Mouse (Mus musculus) G1E (cell line): ENCODE results near the gene Nudt2. TPM values are rescaled to one million over a fixed set of nuclear protein-coding genes. Genes with fewer than 3 reads are reported as not detected.

Experiments
- ATAC-seq: 2 replicates; pipeline ENCODE4 v1.8.0; 2016; ENCODE audit warnings: mild to moderate bottlenecking; ENCODE audit not compliant: insufficient number of reproducible peaks, poor library complexity, low FRiP score, severe bottlenecking; ENCODE audit errors: extremely low read depth
- DNase-seq: peaks from one replicate; pipeline ENCODE4 v3.0.0; 2012; ENCODE audit warnings: low spot score
- H3K27me3 ChIP-seq: 2 replicates; pipeline ENCODE4 v1.6.1; 2012; ENCODE audit warnings: mild to moderate bottlenecking, low read length, inconsistent platforms; ENCODE audit not compliant: insufficient read depth
- H3K36me3 ChIP-seq: replicated peaks from 2 replicates; pipeline ENCODE3; 2012; ENCODE audit warnings: mild to moderate bottlenecking, inconsistent platforms
- H3K4me1 ChIP-seq: 2 replicates; pipeline ENCODE4 v1.6.1; 2012; ENCODE audit warnings: low read depth, low read length, inconsistent platforms, mixed read lengths; ENCODE audit not compliant: insufficient read depth
- H3K4me3 ChIP-seq: 2 replicates; pipeline ENCODE4 v1.5.1; 2012; ENCODE audit warnings: low read depth, mild to moderate bottlenecking, inconsistent platforms, low read length, moderate library complexity, mixed read lengths
- H3K9me3 ChIP-seq: replicated peaks from 2 replicates; pipeline ENCODE4 v1.6.1; 2012; ENCODE audit warnings: inconsistent platforms
- CTCF ChIP-seq: IDR thresholded peaks from 2 replicates; pipeline ENCODE4 v1.5.1; 2012; ENCODE audit warnings: low read depth, low read length, inconsistent platforms, mixed read lengths
- GATA1 ChIP-seq: IDR thresholded peaks from 2 replicates; pipeline ENCODE4 v1.6.1; 2012; ENCODE audit warnings: borderline replicate concordance, low read length, inconsistent platforms, mixed read lengths
- GATA2 ChIP-seq: IDR thresholded peaks from 2 replicates; pipeline ENCODE4 v1.6.1; 2012; ENCODE audit warnings: low read depth, low read length, inconsistent platforms, borderline replicate concordance
- POLR2AphosphoS5 ChIP-seq: IDR thresholded peaks from 2 replicates; pipeline ENCODE4 v1.6.1; 2012; ENCODE audit warnings: low read depth, low read length, inconsistent platforms; ENCODE audit not compliant: insufficient replicate concordance
- TAL1 ChIP-seq: conservative IDR thresholded peaks from 2 replicates; pipeline ENCODE4 v1.6.1; 2012; ENCODE audit warnings: low read depth, low read length, inconsistent platforms, mixed read lengths
- polyA plus RNA-seq: library from polyadenylated mRNA; stranded (reverse); fragments of >175 nt; gene quantifications from 2 replicates; pipeline ENCODE4 v1.2.3, GENCODE M21; 2012
- total RNA-seq, 2 experiments: library from RNA; stranded (forward) in 1 of 2; stranded (reverse) in 1 of 2; fragments of 200-1000 nt in 1 of 2; fragments of >200 nt in 1 of 2; fragmentation: Nextera tagmentation in 1 of 2; gene quantifications; 2 replicates each; pipeline ENCODE4 v1.2.3; 2014 to 2017

Gene Nudt2
- total and polyA plus RNA-seq, 3 experiments, result 12.4 to 62.3 (median 22.5) TPM

DNA sequence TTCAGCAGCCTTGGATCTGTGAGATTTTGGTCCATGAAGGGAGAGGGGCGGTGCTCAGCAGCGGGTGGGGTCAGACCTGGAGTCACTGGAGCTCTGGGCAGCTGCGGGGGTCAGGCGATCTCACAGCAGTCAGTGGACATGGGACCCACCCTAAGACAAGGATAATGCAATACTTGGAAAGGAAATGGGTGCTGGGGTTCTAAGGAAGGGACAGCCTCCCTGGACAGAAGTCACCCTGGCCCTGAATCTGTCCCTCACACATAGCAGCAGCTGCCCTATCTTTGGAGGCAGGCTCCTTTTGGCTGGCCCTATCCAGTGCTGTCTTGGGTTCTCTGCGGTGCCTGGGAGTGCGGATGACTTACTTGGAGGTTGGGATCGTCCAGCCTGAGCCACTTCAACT, 58.9 kb downstream of the Nudt2 start:
- DNase-seq (no peak), ATAC-seq (no peak)
- H3K4me3 ChIP-seq, result no peak overlapping the region
- H3K36me3 ChIP-seq, result no peaks in the 10 kb centered on the region
- H3K27me3 ChIP-seq, result peaks cover 35% of the 10 kb centered on the region
- no peaks in the 10 kb centered on the region for H3K4me1 ChIP-seq
- TF ChIP-seq TAL1, result no peak
- TF ChIP-seq GATA1, result no peak
- TF ChIP-seq CTCF, result no peak
- no peak for TF ChIP-seq GATA2
- no peak for TF ChIP-seq POLR2AphosphoS5
- no peaks in the 10 kb centered on the region for H3K9me3 ChIP-seq

- Histone ChIP-seq H3K9me3 (no peaks in the 10 kb centered on the region), H3K27me3 (peaks cover 35% of the 10 kb centered on the region), H3K36me3 (no peaks in the 10 kb centered on the region), H3K4me3 (no peak overlapping the region), H3K4me1 (no peaks in the 10 kb centered on the region)
- no peak for TF ChIP-seq CTCF
- no peak for TF ChIP-seq GATA1
- no peak for TF ChIP-seq GATA2
- no peak for TF ChIP-seq TAL1
- no peak for TF ChIP-seq POLR2AphosphoS5
- DNase-seq (no peak), ATAC-seq (no peak)
Observed at GRCm38 (mm10) chr4:41524829-41525228, 59.9 kb downstream of the Nudt2 start.

DNA sequence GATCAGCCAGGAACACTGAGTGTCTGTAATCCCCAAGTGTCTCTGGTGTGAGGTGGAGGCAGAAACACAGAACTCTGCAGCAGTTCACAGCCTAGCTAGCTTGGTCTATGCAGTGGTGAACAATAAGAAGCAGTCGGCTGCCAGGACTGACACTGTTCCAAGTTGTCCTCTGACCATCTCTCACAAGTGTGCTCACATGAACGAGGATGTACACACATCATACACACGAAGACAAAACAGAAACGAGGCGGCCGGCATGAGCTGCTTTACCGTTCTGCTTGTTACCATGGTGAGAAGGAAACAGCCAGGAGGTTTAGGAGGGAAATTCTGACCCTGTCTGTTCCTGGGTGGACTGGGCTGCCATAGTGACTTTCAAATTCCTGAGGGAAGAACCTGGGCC, 61.6 kb downstream of the Nudt2 start:
- Histone ChIP-seq H3K9me3 (no peaks in the 10 kb centered on the region), H3K4me3 (no peak overlapping the region), H3K4me1 (no peaks in the 10 kb centered on the region), H3K27me3 (peaks cover 31% of the 10 kb centered on the region), H3K36me3 (no peaks in the 10 kb centered on the region)
- ATAC-seq (no peak), DNase-seq (no peak)
- TF ChIP-seq TAL1 (no peak), GATA1 (no peak), CTCF (no peak)

- ATAC-seq (no peak), DNase-seq (no peak)
- Histone ChIP-seq H3K4me1 (no peaks in the 10 kb centered on the region), H3K27me3 (peaks cover 26% of the 10 kb centered on the region), H3K36me3 (no peaks in the 10 kb centered on the region), H3K4me3 (no peak overlapping the region), H3K9me3 (no peaks in the 10 kb centered on the region)
- no peak for TF ChIP-seq GATA2
- no peak for TF ChIP-seq TAL1
- no peak for TF ChIP-seq POLR2AphosphoS5
- no peak for TF ChIP-seq GATA1
- TF ChIP-seq CTCF, result no peak
Observed at GRCm38 (mm10) chr4:41527076-41527475, 62.1 kb downstream of the Nudt2 start.

GRCm38 (mm10) chr4:41527996-41528395, 63.0 kb downstream of the Nudt2 start:
- no peak for ATAC-seq
- no peak for TF ChIP-seq GATA1
- H3K4me1 ChIP-seq, result no peaks in the 10 kb centered on the region
- peaks cover 26% of the 10 kb centered on the region for H3K27me3 ChIP-seq
- no peaks in the 10 kb centered on the region for H3K9me3 ChIP-seq
- H3K4me3 ChIP-seq, result no peak overlapping the region
- DNase-seq, result no peak
- no peaks in the 10 kb centered on the region for H3K36me3 ChIP-seq

Other genes with a start within 250 kb of the Nudt2 start
- gene Ubap2, start 190.0 kb upstream of the Nudt2 start, total RNA-seq (2014; fragmentation: Nextera tagmentation), result 116 and 135 TPM in 2 replicates
- 12.0 and 14.3 TPM in 2 replicates for gene Ubap2, start 190.0 kb upstream of the Nudt2 start, total RNA-seq (2017)
- 552 and 920 TPM in 2 replicates for gene Ubap2, start 190.0 kb upstream of the Nudt2 start, polyA plus RNA-seq
- 45.1 and 52.4 TPM in 2 replicates for gene Dcaf12, start 150.3 kb upstream of the Nudt2 start, total RNA-seq (2014; fragmentation: Nextera tagmentation)
- gene Dcaf12, start 150.3 kb upstream of the Nudt2 start, total RNA-seq (2017), result 39.1 and 41.8 TPM in 2 replicates
- 49.2 and 50.8 TPM in 2 replicates for gene Dcaf12, start 150.3 kb upstream of the Nudt2 start, polyA plus RNA-seq
- 25.1 and 39.2 TPM in 2 replicates for gene Ubap1, start 116.2 kb upstream of the Nudt2 start, total RNA-seq (2014; fragmentation: Nextera tagmentation)
- 27.5 and 30.4 TPM in 2 replicates for gene Ubap1, start 116.2 kb upstream of the Nudt2 start, total RNA-seq (2017)
- gene Ubap1, start 116.2 kb upstream of the Nudt2 start, polyA plus RNA-seq, result 18.3 and 19.0 TPM in 2 replicates
- 47.8 and 68.0 TPM in 2 replicates for gene Kif24, start 264 bp upstream of the Nudt2 start, total RNA-seq (2014; fragmentation: Nextera tagmentation)
- 16.8 and 21.6 TPM in 2 replicates for gene Kif24, start 264 bp upstream of the Nudt2 start, total RNA-seq (2017)
- 5.6 and 7.0 TPM in 2 replicates for gene Kif24, start 264 bp upstream of the Nudt2 start, polyA plus RNA-seq
- 4.3 and 4.4 TPM in 2 replicates for gene AI464131, start 37.9 kb downstream of the Nudt2 start, total RNA-seq (2014; fragmentation: Nextera tagmentation)
- 7.0 and 7.3 TPM in 2 replicates for gene AI464131, start 37.9 kb downstream of the Nudt2 start, total RNA-seq (2017)
- 2.2 and 3.1 TPM in 2 replicates for gene AI464131, start 37.9 kb downstream of the Nudt2 start, polyA plus RNA-seq
- gene 1110017D15Rik, start 52.2 kb downstream of the Nudt2 start, total RNA-seq (2014; fragmentation: Nextera tagmentation), result 7.3 and 10.5 TPM in 2 replicates
- 0.22 and 1.7 TPM in 2 replicates for gene 1110017D15Rik, start 52.2 kb downstream of the Nudt2 start, total RNA-seq (2017)
- 0.08 TPM in 1 of 2 replicates, not detected in the other for gene 1110017D15Rik, start 52.2 kb downstream of the Nudt2 start, polyA plus RNA-seq
- gene Fam219a, start 104.4 kb downstream of the Nudt2 start, total RNA-seq (2014; fragmentation: Nextera tagmentation), result 2.5 and 2.9 TPM in 2 replicates
- 0.44 and 0.87 TPM in 2 replicates for gene Fam219a, start 104.4 kb downstream of the Nudt2 start, total RNA-seq (2017)
- 2.5 and 2.6 TPM in 2 replicates for gene Fam219a, start 104.4 kb downstream of the Nudt2 start, polyA plus RNA-seq
- not detected in 2 replicates for gene Dnaic1, start 104.6 kb downstream of the Nudt2 start, total RNA-seq (2014; fragmentation: Nextera tagmentation)
- gene Dnaic1, start 104.6 kb downstream of the Nudt2 start, total RNA-seq (2017), result 0.23 TPM in 1 of 2 replicates, not detected in the other
- not detected in 2 replicates for gene Dnaic1, start 104.6 kb downstream of the Nudt2 start, polyA plus RNA-seq
- not detected in 2 replicates for gene Enho, start 175.2 kb downstream of the Nudt2 start, total RNA-seq (2014; fragmentation: Nextera tagmentation)
- gene Enho, start 175.2 kb downstream of the Nudt2 start, total RNA-seq (2017), result 0.22 TPM in 1 of 2 replicates, not detected in the other
- gene Enho, start 175.2 kb downstream of the Nudt2 start, polyA plus RNA-seq, result not detected in 2 replicates
- not detected in 2 replicates for gene Cntfr, start 231.9 kb downstream of the Nudt2 start, total RNA-seq (2014; fragmentation: Nextera tagmentation)
- gene Cntfr, start 231.9 kb downstream of the Nudt2 start, total RNA-seq (2017), result 0.33 TPM in 1 of 2 replicates, not detected in the other
- 1.7 and 2.2 TPM in 2 replicates for gene Cntfr, start 231.9 kb downstream of the Nudt2 start, polyA plus RNA-seq
- gene Il11ra1, start 234.8 kb downstream of the Nudt2 start, total RNA-seq (2014; fragmentation: Nextera tagmentation), result 3.4 and 4.0 TPM in 2 replicates
- 13.1 and 18.5 TPM in 2 replicates for gene Il11ra1, start 234.8 kb downstream of the Nudt2 start, total RNA-seq (2017)
- gene Il11ra1, start 234.8 kb downstream of the Nudt2 start, polyA plus RNA-seq, result 4.6 and 6.7 TPM in 2 replicates
- 6.4 and 26.3 TPM in 2 replicates for gene Rpp25l, start 248.4 kb downstream of the Nudt2 start, total RNA-seq (2014; fragmentation: Nextera tagmentation)
- 31.7 and 36.5 TPM in 2 replicates for gene Rpp25l, start 248.4 kb downstream of the Nudt2 start, total RNA-seq (2017)
- 77.0 and 82.0 TPM in 2 replicates for gene Rpp25l, start 248.4 kb downstream of the Nudt2 start, polyA plus RNA-seq